Mouse (Mus musculus) heart, embryonic 11.5 days (tissue): ENCODE measurements around the gene Olfr644. TPM values are rescaled to one million over a fixed set of nuclear protein-coding genes. Genes with fewer than 3 reads are reported as not detected.

Source experiments
- ATAC-seq: fragments of 200-750 bp; cut with Nextera tagmentation; replicated peaks from 2 replicates; pipeline ENCODE4 v1.8.0; 2017; ENCODE audit warnings: moderate library complexity; ENCODE audit not compliant: insufficient number of reproducible peaks, low FRiP score, low TSS enrichment
- H3K27ac ChIP-seq: fragments of 300-500 bp; sonication (generic); 2 replicates; pipeline ENCODE4 v1.5.1; 2014; ENCODE audit warnings: mild to moderate bottlenecking, low read depth, low read length
- H3K27me3 ChIP-seq: fragments of 300-500 bp; sonication (generic); 2 replicates; pipeline ENCODE4 v1.6.1; 2014; ENCODE audit warnings: mild to moderate bottlenecking, low read length, mixed read lengths; ENCODE audit not compliant: control insufficient read depth, insufficient read depth
- H3K36me3 ChIP-seq: fragments of 300-500 bp; sonication (generic); 2 replicates; pipeline ENCODE4 v1.6.1; 2014; ENCODE audit warnings: mild to moderate bottlenecking, low read length, moderate library complexity, mixed read lengths; ENCODE audit not compliant: control insufficient read depth, insufficient read depth
- H3K4me1 ChIP-seq: fragments of 300-500 bp; sonication (generic); 2 replicates; pipeline ENCODE4 v1.6.1; 2014; ENCODE audit warnings: low read length; ENCODE audit not compliant: control insufficient read depth, insufficient read depth
- H3K4me2 ChIP-seq: fragments of 300-500 bp; sonication (generic); 2 replicates; pipeline ENCODE4 v1.6.1; 2014; ENCODE audit warnings: mild to moderate bottlenecking, moderate library complexity
- H3K4me3 ChIP-seq: fragments of 300-500 bp; sonication (generic); 2 replicates; pipeline ENCODE4 v1.5.1; 2014; ENCODE audit warnings: low read depth, low read length
- H3K9ac ChIP-seq: fragments of 300-500 bp; sonication (generic); 2 replicates; pipeline ENCODE4 v1.6.1; 2014; ENCODE audit warnings: mild to moderate bottlenecking, low read depth, low read length, moderate library complexity
- H3K9me3 ChIP-seq: fragments of 300-500 bp; sonication (generic); replicated peaks from 2 replicates; pipeline ENCODE4 v1.6.1; 2016; ENCODE audit warnings: low read length; ENCODE audit not compliant: control insufficient read depth
- WGBS: fragments of 180-500 bp; shearing (Covaris S2); extraction: QIAGEN DNeasy Blood & Tissue Kit; methylation state at CpG from one replicate; pipeline ENCODE4 v1.1.7; 2014; ENCODE audit not compliant: insufficient replicate concordance; 5-methylcytosine and 5-hydroxymethylcytosine counted together
- polyA plus RNA-seq: library from polyadenylated mRNA; unstranded; fragments of >200 nt; fragmentation: Nextera tagmentation; extraction: Ambion mirVana; gene quantifications from 2 replicates; pipeline ENCODE4 v1.2.1, GENCODE M21; 2014

Gene Olfr644
- not detected in 2 replicates for polyA plus RNA-seq

DNA sequence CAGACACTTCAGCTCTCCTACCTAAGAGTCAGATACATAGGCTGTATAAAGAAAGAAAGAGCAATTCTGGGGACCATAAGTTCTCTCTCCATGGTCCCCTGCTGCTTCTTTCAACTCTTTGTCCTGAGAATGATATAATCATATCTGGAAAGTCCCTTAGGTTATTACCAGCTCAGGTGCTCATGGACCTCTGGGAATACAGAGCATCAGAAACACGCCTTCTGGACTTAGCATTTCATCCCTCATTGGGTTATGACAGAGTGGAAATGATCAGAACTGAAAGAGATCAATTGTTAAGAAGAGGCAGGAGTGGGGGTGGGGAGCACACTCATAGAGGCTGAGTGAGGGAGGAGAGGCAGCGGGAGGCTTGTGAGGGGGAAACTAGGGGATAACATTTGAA is at the start of gene Olfr644:
Gene Olfr644, minus strand, starts transcription at position 101 of the 400 bp plus-strand sequence.
- H3K27me3 ChIP-seq = no peaks in the 10 kb centered on the region
- H3K9me3 ChIP-seq = no peaks in the 10 kb centered on the region
- H3K4me1 ChIP-seq = no peaks in the 10 kb centered on the region
- no peak within 1 kb of the TSS for H3K4me3 ChIP-seq
- H3K36me3 ChIP-seq = no peaks in the 10 kb centered on the region
- no peak within 1 kb of the TSS for H3K4me2 ChIP-seq
- no peak for ATAC-seq
- WGBS = 66% methylated on average over 2 of the region's 2 CpGs
- H3K27ac ChIP-seq = no peak within 1 kb of the TSS
- no peak within 1 kb of the TSS for H3K9ac ChIP-seq

DNA sequence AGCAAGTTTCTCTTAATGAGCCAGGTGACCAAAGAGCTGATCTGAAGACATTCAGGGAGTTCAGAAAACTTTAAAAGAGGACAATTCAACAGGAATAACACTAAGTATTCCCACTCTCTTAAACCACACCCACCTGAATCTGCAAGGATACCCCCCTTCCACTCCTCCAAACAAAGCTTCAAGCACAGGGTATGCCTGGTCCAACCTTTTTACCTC is 33.0 kb upstream of the Olfr644 start, which contains the start of gene Olfr646:
Gene Olfr646, plus strand, starts transcription at position 117 of the 216 bp plus-strand sequence.
- no peaks in the 10 kb centered on the region for H3K4me1 ChIP-seq
- no peak within 1 kb of the TSS for H3K4me2 ChIP-seq
- no peak within 1 kb of the TSS for H3K4me3 ChIP-seq
- no peaks in the 10 kb centered on the region for H3K36me3 ChIP-seq
- H3K9ac ChIP-seq = no peak within 1 kb of the TSS
- ATAC-seq = no peak
- H3K27ac ChIP-seq = no peak within 1 kb of the TSS
- no peaks in the 10 kb centered on the region for H3K27me3 ChIP-seq
- no peaks in the 10 kb centered on the region for H3K9me3 ChIP-seq

DNA sequence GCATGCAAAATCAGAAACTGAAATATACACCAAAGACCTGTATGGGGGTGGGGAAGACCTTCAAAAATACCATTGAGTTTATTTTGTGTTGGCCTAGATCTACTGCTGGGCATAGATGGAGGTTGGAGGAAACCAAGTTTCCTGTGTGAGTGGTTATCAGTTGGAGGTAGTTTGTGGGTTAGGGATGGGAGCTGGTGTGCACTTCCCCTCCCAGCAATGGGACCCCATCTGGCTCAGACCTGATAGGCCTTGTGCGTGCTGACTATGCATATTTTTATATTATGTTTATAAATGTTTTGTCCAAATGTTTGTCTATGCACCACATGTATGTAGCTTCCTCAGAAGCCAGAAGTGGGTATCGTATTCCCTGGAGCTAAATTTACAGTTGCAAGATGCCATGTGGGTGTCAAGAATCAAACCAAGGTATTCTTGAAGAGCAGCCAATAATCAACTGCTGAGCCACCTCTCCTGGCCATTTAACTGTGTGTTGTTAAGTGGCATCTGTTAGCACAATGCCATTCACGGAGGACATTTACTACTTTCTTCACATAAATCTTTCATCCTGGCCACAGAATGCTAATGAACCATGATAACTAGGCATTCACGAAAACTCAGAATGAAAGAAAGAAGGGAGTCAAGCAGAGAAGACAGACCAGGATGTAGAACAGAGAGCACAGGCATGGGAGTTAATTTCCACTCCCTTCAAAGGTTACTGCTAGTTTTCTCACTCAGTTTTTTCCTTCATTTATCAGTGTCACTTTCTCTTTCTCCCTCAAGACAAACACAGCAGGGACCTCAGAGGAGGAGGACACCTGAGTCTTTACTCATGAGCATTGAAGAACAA is 32.5 kb upstream of the Olfr644 start:
- H3K4me1 ChIP-seq = no peaks in the 10 kb centered on the region
- no peak overlapping the region for H3K27ac ChIP-seq
- no peaks in the 10 kb centered on the region for H3K36me3 ChIP-seq
- H3K27me3 ChIP-seq = no peaks in the 10 kb centered on the region
- 59% methylated on average over 4 of the region's 4 CpGs for WGBS
- no peak overlapping the region for H3K4me2 ChIP-seq
- no peak overlapping the region for H3K9ac ChIP-seq
- no peak for ATAC-seq
- no peaks in the 10 kb centered on the region for H3K9me3 ChIP-seq
- no peak overlapping the region for H3K4me3 ChIP-seq

DNA sequence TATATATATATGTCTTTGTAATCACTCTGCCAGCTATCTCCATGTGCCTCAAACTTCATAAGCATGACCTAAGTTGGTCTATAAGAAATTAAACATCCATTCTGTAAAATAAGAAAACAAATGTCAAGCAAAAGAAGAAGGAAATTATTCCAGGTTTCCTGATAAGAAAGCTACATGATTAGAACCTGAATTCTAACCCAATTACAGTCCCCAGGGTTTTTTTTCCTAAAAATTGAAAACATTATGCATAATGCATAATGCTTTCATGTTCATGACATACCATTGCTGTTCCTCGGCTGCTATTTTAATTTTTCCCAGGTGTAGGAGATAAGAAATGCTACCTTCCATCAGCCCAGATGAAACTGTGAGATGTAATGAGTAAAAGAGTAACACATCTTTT is 13.7 kb upstream of the Olfr644 start, which contains the start of gene Olfr645:
Gene Olfr645, minus strand, starts transcription at position 101 of the 400 bp plus-strand sequence.
- no peaks in the 10 kb centered on the region for H3K27me3 ChIP-seq
- 75% methylated on average over 1 of the region's 1 CpGs for WGBS
- no peak within 1 kb of the TSS for H3K9ac ChIP-seq
- ATAC-seq = no peak
- H3K4me3 ChIP-seq = no peak within 1 kb of the TSS
- no peak within 1 kb of the TSS for H3K4me2 ChIP-seq
- no peaks in the 10 kb centered on the region for H3K4me1 ChIP-seq
- no peak within 1 kb of the TSS for H3K27ac ChIP-seq
- H3K9me3 ChIP-seq = no peaks in the 10 kb centered on the region
- H3K36me3 ChIP-seq = no peaks in the 10 kb centered on the region

DNA sequence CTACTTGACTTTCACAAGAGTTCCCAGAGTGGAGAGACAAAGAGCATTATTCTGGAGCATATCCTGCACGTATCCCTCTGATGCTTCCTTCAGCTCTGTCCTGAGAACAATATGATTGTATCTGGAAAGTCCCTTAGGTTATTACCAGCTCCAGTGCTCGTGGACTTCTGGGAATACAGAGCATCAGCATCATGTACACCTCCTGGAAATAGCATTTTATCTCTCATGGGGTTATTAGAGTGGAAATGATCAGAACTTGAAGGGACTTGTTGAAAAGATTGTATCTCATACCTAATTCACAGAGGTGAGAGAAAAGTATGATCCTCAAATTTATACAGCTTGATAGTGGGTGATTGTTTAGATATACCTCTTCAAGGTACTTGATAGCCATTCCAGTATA is 10.3 kb downstream of the Olfr644 start, which contains the start of gene 4930516K23Rik:
Gene 4930516K23Rik, minus strand, starts transcription at position 101 of the 400 bp plus-strand sequence.
- no peak within 1 kb of the TSS for H3K4me2 ChIP-seq
- no peak within 1 kb of the TSS for H3K4me3 ChIP-seq
- H3K9ac ChIP-seq = no peak within 1 kb of the TSS
- no peaks in the 10 kb centered on the region for H3K27me3 ChIP-seq
- no peak within 1 kb of the TSS for H3K27ac ChIP-seq
- no peak for ATAC-seq
- H3K4me1 ChIP-seq = no peaks in the 10 kb centered on the region
- no peaks in the 10 kb centered on the region for H3K9me3 ChIP-seq
- H3K36me3 ChIP-seq = no peaks in the 10 kb centered on the region
- 46% methylated on average over 2 of the region's 2 CpGs for WGBS

DNA sequence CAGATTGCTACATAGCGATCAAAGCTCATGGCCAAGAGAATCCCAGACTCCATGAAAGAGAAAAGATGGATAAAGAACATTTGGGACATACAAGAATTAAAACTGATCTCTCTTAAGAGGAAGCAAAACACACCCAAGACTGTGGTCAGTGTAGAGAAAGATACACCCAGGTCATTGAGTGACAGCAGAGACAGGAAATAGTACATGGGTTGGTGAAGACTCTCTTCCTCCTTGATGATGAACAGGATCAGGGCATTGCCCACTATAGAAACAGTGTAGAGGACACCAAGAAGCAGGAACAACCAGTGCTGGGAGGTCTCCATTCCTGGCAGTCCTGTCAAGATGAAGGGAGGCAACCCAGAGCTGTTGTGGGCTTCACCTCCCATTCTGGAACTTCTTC is 12.5 kb downstream of the Olfr644 start:
- Histone ChIP-seq H3K27me3 (no peaks in the 10 kb centered on the region), H3K9ac (no peak overlapping the region), H3K4me1 (no peaks in the 10 kb centered on the region), H3K36me3 (no peaks in the 10 kb centered on the region), H3K4me2 (no peak overlapping the region), H3K4me3 (no peak overlapping the region), H3K27ac (no peak overlapping the region), H3K9me3 (no peaks in the 10 kb centered on the region)
- 100% methylated on average over 1 of the region's 1 CpGs for WGBS
- no peak for ATAC-seq

DNA sequence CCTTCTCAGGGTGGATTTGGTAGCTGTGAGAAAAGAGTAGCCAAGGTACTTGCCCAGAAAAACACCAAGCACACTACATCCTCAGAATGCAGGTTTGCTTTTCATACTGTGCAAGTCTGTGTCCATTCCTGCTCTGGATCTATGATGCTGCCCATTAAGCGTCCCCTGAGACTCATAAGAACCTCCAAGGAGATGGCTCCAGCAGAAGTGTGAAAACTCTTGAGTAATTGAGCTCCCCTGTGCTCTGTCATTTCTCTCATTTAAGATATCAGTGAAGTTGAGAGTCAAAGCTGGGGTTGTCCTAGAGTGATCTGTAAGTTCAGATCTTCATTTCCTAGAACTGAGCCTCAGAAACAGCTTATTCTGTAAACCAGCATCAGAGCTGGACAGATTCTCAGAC is 19.1 kb downstream of the Olfr644 start, which contains the start of gene Olfr642:
Gene Olfr642, minus strand, starts transcription at position 101 of the 400 bp plus-strand sequence.
- no peaks in the 10 kb centered on the region for H3K4me1 ChIP-seq
- 46% methylated on average over 1 of the region's 1 CpGs for WGBS
- H3K9ac ChIP-seq = no peak within 1 kb of the TSS
- H3K9me3 ChIP-seq = no peaks in the 10 kb centered on the region
- no peaks in the 10 kb centered on the region for H3K36me3 ChIP-seq
- ATAC-seq = no peak
- no peak within 1 kb of the TSS for H3K4me3 ChIP-seq
- H3K27ac ChIP-seq = no peak within 1 kb of the TSS
- H3K4me2 ChIP-seq = no peak within 1 kb of the TSS
- no peaks in the 10 kb centered on the region for H3K27me3 ChIP-seq

DNA sequence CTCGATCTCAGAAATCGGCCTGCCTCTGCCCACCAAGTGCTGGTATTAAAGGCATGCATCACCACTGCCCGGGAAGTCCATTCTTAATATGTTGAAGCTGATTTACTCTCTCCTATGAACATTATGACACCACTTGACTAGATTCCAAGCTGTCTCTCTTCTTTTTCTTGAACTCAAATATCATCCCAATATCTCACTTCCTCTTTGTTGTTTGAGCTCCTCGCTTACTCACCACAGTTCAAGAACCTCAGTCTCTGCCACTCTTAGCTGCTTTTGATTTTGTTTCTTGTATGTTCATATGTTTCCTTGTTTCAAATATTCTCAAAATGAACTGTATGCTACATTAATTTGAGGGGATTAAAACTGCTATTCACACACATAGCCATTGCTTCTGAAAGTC is 20.9 kb downstream of the Olfr644 start:
- Histone ChIP-seq H3K36me3 (no peaks in the 10 kb centered on the region), H3K27ac (no peak overlapping the region), H3K4me1 (no peaks in the 10 kb centered on the region), H3K27me3 (no peaks in the 10 kb centered on the region), H3K9ac (no peak overlapping the region), H3K9me3 (no peaks in the 10 kb centered on the region), H3K4me3 (no peak overlapping the region), H3K4me2 (no peak overlapping the region)
- ATAC-seq = no peak
- WGBS = 72% methylated on average over 4 of the region's 4 CpGs

DNA sequence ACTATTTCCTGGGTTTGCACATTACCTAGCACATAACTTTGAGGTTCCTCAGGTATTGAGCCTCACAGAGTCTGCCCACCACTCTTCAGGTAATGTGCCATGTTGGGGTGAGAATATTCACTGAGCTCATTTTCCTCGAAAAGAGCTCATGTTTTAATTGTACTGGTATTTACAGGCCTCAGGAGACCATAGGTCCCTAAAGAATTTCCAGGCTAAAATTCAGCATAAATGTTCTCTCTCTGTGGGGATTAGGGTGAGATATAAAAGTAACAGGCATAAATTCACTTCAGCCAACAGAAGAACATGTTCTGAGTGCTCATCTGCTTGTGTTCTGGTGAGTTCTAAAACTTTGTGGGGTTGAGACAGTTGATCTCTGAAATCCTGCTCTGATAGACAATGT is 36.5 kb downstream of the Olfr644 start, which contains the start of gene Olfr641:
Gene Olfr641, plus strand, starts transcription at position 301 of the 400 bp plus-strand sequence.
- Histone ChIP-seq H3K4me1 (no peaks in the 10 kb centered on the region), H3K9ac (no peak within 1 kb of the TSS), H3K9me3 (no peaks in the 10 kb centered on the region), H3K27me3 (no peaks in the 10 kb centered on the region), H3K36me3 (no peaks in the 10 kb centered on the region), H3K4me2 (no peak within 1 kb of the TSS), H3K27ac (no peak within 1 kb of the TSS), H3K4me3 (no peak within 1 kb of the TSS)
- WGBS = 64% methylated on average over 1 of the region's 1 CpGs
- ATAC-seq = no peak
